Mouse (Mus musculus): ENCODE results near the gene Creb3. TPM values are rescaled to one million over a fixed set of nuclear protein-coding genes. Genes with fewer than 3 reads are reported as not detected.
"Not testable (repeated sequence)": the region's sequence is repeated elsewhere in the genome, so short reads cannot be mapped to it uniquely, and the experiment has no call there.

Gene Creb3
- polyA plus RNA-seq, 1 experiment from 2014 or later, result 114 TPM

DNA sequence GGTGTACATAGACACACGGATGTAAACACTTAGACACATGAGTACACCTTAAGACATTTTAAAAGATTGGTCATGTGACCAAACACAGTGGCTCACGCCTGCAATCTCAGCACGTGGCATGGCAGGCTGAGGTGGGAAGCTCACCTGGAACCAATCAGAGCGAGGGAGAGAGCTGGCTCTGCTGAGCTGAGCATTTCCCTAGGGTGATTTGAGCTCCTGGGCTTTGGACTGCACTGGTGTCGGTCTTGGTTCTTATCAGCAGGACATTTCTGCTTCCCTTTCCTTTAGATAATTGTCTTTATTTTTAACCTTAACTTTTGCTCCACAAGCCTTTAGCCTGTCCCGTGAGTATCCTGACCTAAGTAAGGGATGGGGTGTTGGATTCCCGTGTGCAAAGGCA is 25.5 kb downstream of the Creb3 start:
- no peaks in the 10 kb centered on the region for H3K9me3 ChIP-seq (ENCODE audit: control insufficient read depth)
- no peak for TF ChIP-seq CTCF (IDR thresholded peaks at IDR 0.05; ENCODE audit: low read depth)
- no peaks in the 10 kb centered on the region for H3K27me3 ChIP-seq (replicated peaks; ENCODE audit: control insufficient read depth, insufficient read depth, low read length)
- H3K4me3 ChIP-seq (ENCODE audit: low read depth, low read length), result no peak overlapping the region
- no peak overlapping the region for H3K9ac ChIP-seq (ENCODE audit: low read depth, low read length)
- no peaks in the 10 kb centered on the region for H3K4me1 ChIP-seq (replicated peaks; ENCODE audit: control insufficient read depth, insufficient read depth, low read length)
- H3K27ac ChIP-seq (ENCODE audit: low read depth, low read length), result no peak overlapping the region
- WGBS, result 37% methylated on average over 7 of the region's 7 CpGs
- H3K4me2 ChIP-seq (replicated peaks; ENCODE audit: low read depth), result no peak overlapping the region
- H3K36me3 ChIP-seq (ENCODE audit: control insufficient read depth, insufficient read depth), result peaks cover 17% of the 10 kb centered on the region; the same call in 1 of the 2 replicates
- 0 out of 2 replicates have a peak, but pooled peaks have one; percentile 6 for ATAC-seq

DNA sequence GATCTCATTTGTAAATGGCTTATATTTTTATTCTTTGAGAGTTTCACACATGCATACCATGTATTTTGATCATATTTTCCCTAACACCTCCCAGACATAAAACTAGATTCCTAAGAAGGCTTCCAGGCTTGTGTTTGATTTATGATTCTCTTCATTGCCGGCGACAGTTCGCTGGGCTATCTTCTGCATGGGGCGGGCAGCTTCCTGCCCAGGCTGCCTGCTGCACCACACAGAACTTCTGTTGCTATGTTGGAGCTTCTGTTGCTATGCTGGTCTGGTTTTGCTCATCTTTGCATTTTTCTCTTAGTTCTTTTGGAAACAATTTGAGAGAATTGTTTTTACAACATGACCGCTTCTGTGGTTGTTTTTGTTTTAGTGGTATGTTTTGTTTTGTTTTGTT is 29.4 kb downstream of the Creb3 start:
- no peak for TF ChIP-seq CTCF (IDR thresholded peaks at IDR 0.05; ENCODE audit: low read depth)
- no peak overlapping the region for H3K4me2 ChIP-seq (replicated peaks; ENCODE audit: low read depth)
- no peak for ATAC-seq
- no peaks in the 10 kb centered on the region for H3K4me1 ChIP-seq (replicated peaks; ENCODE audit: control insufficient read depth, insufficient read depth, low read length)
- 33% methylated on average over 5 of the region's 5 CpGs for WGBS
- H3K27ac ChIP-seq (ENCODE audit: low read depth, low read length), result no peak overlapping the region
- H3K9me3 ChIP-seq (ENCODE audit: control insufficient read depth), result no peaks in the 10 kb centered on the region
- H3K4me3 ChIP-seq (ENCODE audit: low read depth, low read length), result no peak overlapping the region
- no peaks in the 10 kb centered on the region for H3K36me3 ChIP-seq (ENCODE audit: control insufficient read depth, insufficient read depth)
- H3K27me3 ChIP-seq (replicated peaks; ENCODE audit: control insufficient read depth, insufficient read depth, low read length), result no peaks in the 10 kb centered on the region
- H3K9ac ChIP-seq (ENCODE audit: low read depth, low read length), result no peak overlapping the region

DNA sequence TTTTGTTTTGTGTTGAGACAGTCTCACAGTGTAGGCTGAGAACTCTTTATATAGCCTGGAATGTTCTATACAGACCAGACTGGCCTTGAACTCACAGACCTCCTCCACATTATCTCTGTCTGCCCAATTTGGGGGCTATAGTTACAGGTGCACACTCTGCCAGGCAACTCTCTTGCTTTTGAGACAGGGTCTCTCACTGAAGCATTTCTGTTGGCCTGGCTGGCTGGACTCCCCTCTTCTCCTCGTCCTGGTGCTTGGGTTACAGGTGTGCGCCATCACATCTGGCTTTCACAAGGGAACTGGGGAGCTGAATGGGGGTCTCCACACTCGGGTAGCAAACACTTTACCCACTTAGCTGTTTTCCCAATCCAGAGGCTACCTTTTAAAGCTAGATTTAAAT is 29.8 kb downstream of the Creb3 start:
- 69% methylated on average over 3 of the region's 3 CpGs for WGBS
- H3K4me2 ChIP-seq (replicated peaks; ENCODE audit: low read depth), result no peak overlapping the region
- no peak for ATAC-seq
- H3K4me1 ChIP-seq (replicated peaks; ENCODE audit: control insufficient read depth, insufficient read depth, low read length), result no peaks in the 10 kb centered on the region
- TF ChIP-seq CTCF (IDR thresholded peaks at IDR 0.05; ENCODE audit: low read depth), result no peak
- no peaks in the 10 kb centered on the region for H3K27me3 ChIP-seq (replicated peaks; ENCODE audit: control insufficient read depth, insufficient read depth, low read length)
- H3K27ac ChIP-seq (ENCODE audit: low read depth, low read length), result no peak overlapping the region
- no peak overlapping the region for H3K9ac ChIP-seq (ENCODE audit: low read depth, low read length)
- no peaks in the 10 kb centered on the region for H3K36me3 ChIP-seq (ENCODE audit: control insufficient read depth, insufficient read depth)
- H3K4me3 ChIP-seq (ENCODE audit: low read depth, low read length), result no peak overlapping the region
- no peaks in the 10 kb centered on the region for H3K9me3 ChIP-seq (ENCODE audit: control insufficient read depth)

DNA sequence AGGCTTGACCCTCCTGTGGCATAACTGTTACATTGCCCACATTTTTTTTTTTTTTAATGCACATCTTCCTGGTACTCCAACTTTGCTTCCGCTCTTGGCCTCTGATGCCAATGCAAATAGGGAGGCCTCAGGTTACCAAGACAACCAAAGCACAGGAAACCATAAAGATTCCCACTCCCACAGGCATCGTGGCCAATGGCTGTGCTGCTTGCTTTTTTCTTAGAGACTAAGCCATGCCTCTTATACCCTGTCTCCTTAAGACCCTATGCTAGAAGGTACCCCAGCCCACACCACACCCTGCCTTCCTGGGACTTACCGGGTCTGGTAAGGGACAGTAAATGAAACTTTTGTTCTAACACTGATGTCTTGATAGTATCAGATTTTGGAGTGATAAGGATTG is 31.3 kb downstream of the Creb3 start:
- no peaks in the 10 kb centered on the region for H3K4me1 ChIP-seq (replicated peaks; ENCODE audit: control insufficient read depth, insufficient read depth, low read length)
- H3K9ac ChIP-seq (ENCODE audit: low read depth, low read length), result no peak overlapping the region
- H3K4me3 ChIP-seq (ENCODE audit: low read depth, low read length), result no peak overlapping the region
- H3K9me3 ChIP-seq (ENCODE audit: control insufficient read depth), result no peaks in the 10 kb centered on the region
- H3K36me3 ChIP-seq (ENCODE audit: control insufficient read depth, insufficient read depth), result no peaks in the 10 kb centered on the region
- H3K4me2 ChIP-seq (replicated peaks; ENCODE audit: low read depth), result no peak overlapping the region
- ATAC-seq, result no peak
- no peak overlapping the region for H3K27ac ChIP-seq (ENCODE audit: low read depth, low read length)
- no peak for TF ChIP-seq CTCF (IDR thresholded peaks at IDR 0.05; ENCODE audit: low read depth)
- H3K27me3 ChIP-seq (replicated peaks; ENCODE audit: control insufficient read depth, insufficient read depth, low read length), result no peaks in the 10 kb centered on the region
- WGBS, result 32% methylated on average over 3 of the region's 3 CpGs

DNA sequence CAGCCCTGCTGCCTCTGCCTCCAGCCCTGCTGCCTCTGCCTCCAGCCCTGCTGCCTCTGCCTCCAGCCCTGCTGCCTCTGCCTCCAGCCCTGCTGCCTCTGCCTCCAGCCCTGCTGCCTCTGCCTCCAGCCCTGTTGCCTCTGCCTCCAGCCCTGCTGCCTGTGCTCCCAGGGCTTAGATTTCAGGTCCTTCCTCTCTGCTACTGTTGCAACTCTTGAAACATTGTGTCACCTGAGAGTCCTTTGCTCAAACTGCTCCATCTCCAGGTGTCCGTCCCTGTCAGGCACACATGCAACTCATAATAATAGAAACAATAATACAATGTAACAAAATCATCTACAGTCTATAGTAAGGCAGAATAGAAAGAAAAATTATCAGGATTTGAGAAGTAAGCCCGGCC is 34.5 kb downstream of the Creb3 start:
- WGBS, result 86% methylated on average over 2 of the region's 2 CpGs
- ATAC-seq; H3K4me2 ChIP-seq (replicated peaks; ENCODE audit: low read depth); H3K27me3 ChIP-seq (replicated peaks; ENCODE audit: control insufficient read depth, insufficient read depth, low read length); H3K9ac ChIP-seq (ENCODE audit: low read depth, low read length); H3K36me3 ChIP-seq (ENCODE audit: control insufficient read depth, insufficient read depth); H3K4me1 ChIP-seq (replicated peaks; ENCODE audit: control insufficient read depth, insufficient read depth, low read length); H3K9me3 ChIP-seq (ENCODE audit: control insufficient read depth); H3K4me3 ChIP-seq (ENCODE audit: low read depth, low read length); H3K27ac ChIP-seq (ENCODE audit: low read depth, low read length): not testable (repeated sequence)

DNA sequence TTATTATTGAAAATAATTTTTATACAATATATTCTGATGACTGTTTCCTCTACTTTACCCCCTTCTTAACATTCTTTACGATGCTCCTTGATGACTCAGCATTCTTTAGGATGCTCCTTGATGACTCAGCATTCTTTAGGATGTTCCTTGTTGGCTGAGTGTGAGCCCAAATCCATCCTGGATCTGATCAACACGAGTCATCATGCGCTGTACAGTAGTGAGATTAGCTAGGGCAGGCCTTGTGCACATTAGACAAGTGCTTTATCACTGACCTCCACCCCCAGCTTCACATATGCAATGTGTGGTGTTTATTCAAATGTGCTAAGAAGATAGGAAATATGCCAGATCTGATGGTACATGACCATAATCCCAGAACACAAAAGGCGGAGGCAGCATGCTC is 36.1 kb downstream of the Creb3 start:
- no peak overlapping the region for H3K4me3 ChIP-seq (ENCODE audit: low read depth, low read length)
- no peaks in the 10 kb centered on the region for H3K9me3 ChIP-seq (ENCODE audit: control insufficient read depth)
- no peak overlapping the region for H3K4me2 ChIP-seq (replicated peaks; ENCODE audit: low read depth)
- no peak overlapping the region for H3K9ac ChIP-seq (ENCODE audit: low read depth, low read length)
- ATAC-seq, result no peak
- WGBS, result 76% methylated on average over 4 of the region's 4 CpGs
- no peaks in the 10 kb centered on the region for H3K36me3 ChIP-seq (ENCODE audit: control insufficient read depth, insufficient read depth)
- no peak for TF ChIP-seq CTCF (IDR thresholded peaks at IDR 0.05; ENCODE audit: low read depth)
- H3K27me3 ChIP-seq (replicated peaks; ENCODE audit: control insufficient read depth, insufficient read depth, low read length), result no peaks in the 10 kb centered on the region
- no peaks in the 10 kb centered on the region for H3K4me1 ChIP-seq (replicated peaks; ENCODE audit: control insufficient read depth, insufficient read depth, low read length)
- no peak overlapping the region for H3K27ac ChIP-seq (ENCODE audit: low read depth, low read length)

Data from intestine, postnatal 0 days (tissue).